Mouse (Mus musculus) megakaryocyte, adult 5-6 weeks (primary cell): ENCODE results near the gene Anxa9. TPM values are rescaled to one million over a fixed set of nuclear protein-coding genes. Genes with fewer than 3 reads are reported as not detected.

ENCODE experiments used
- ATAC-seq: 2 replicates; pipeline ENCODE4 v1.8.0; 2016; ENCODE audit warnings: mild to moderate bottlenecking, inconsistent platforms; ENCODE audit not compliant: poor library complexity, severe bottlenecking
- total RNA-seq, 2 experiments: library from RNA; stranded (forward) in 1 of 2; stranded (reverse) in 1 of 2; fragments of 153-499, 151-499 nt in 1 of 2; fragments of 221-1000, 200-1000 nt in 1 of 2; gene quantifications; 2 replicates each; pipeline versions ENCODE4 v1.2.3 to v1.2.4; 2015 to 2017

Gene Anxa9
- total RNA-seq, 2 experiments from 2014 or later: 1.9 to 3.8 TPM

DNA sequence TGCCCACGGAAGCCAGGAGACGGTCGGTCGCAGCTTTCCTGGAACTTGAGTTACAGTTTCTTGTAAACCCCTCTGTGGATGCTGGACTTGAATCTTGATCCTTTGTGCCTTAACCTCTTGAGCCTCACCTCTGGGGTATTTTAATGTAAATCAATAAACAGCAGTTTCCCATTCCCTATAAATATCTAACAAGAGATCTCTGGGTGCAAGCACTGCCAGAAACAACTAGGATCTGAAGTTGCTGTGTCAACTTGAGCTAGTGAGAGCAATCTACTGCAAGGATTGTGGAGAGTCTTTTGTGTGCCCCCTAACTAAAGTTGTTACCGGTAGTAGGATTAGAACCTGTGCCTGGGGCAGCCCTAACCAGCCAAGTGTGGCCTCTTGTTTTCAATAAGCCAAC, 21.6 kb downstream of the Anxa9 start:
- ATAC-seq: no peak

DNA sequence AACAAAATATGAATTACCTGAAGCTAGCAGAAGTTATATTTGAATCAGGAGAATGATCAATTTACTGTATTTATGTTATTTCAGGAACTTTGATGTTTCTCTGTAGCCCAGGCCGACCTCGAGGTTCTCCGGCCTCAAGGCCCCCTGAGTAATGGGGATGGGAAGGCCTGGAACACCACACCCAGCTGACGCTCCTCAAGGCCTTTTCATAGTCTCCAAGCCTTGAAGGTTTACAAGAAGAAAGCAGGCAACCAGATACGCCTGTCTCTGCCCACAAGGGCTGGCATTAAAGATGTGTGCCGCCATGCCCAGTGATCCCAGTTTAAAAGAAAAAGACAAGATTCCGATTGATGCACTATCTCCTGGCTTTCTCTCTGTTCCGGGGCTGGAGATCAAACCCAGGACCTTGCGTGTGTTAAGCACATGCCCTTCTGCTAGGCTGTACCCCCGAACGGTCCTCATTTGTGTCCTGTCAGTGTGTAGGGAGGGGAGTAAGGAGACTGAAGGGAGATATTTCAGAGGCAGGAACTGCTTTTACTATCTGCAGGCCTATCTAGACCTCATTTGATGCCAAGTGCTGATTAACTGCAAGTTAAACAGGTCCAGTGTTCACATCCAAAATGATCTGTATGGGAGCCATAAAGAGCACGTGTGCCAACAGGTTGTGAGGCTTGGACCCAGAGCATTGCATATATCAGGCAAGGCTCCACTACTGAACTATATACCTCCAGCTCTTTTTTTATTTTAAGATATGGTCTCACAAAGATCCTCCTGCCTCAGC, 22.3 kb downstream of the Anxa9 start:
- no peak for ATAC-seq

DNA sequence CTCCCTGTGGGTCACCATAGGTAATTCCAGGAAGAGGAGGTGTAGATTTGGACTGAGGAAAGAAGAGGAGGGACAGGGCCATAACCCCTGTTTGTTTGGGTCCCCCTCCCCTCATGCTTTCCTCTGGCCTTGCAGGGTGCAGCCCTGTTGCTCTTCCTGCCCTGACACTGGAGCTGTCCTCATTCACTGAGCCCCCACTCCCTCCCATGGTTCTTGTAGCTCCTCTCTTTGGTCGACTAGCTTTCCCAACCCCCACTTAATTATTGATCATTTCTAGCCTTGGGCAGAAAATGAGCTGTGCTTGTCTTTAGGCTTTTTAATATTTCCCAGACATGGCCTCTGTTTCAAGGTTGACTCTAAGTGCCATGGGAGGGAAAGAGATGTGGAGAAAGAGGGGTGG, 22.9 kb downstream of the Anxa9 start:
- no peak for ATAC-seq

DNA sequence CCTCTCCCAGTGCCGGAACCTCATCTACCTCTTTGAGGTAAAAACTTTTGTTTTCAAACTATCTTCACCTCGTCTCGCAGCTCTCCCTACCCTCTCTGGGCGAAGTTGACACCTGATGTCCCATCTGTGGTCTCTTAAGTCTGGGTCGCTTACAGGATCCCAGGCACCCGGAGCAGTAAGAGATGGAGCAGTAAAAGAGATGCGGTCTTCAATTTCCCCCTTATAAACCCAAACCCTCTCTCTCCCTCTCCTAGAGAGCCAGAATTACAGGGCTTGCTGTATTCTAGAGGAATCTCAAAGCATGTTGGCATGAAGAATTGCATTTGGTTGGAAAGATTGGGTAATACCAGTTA, 23.4 kb downstream of the Anxa9 start:
- ATAC-seq: no peak

DNA sequence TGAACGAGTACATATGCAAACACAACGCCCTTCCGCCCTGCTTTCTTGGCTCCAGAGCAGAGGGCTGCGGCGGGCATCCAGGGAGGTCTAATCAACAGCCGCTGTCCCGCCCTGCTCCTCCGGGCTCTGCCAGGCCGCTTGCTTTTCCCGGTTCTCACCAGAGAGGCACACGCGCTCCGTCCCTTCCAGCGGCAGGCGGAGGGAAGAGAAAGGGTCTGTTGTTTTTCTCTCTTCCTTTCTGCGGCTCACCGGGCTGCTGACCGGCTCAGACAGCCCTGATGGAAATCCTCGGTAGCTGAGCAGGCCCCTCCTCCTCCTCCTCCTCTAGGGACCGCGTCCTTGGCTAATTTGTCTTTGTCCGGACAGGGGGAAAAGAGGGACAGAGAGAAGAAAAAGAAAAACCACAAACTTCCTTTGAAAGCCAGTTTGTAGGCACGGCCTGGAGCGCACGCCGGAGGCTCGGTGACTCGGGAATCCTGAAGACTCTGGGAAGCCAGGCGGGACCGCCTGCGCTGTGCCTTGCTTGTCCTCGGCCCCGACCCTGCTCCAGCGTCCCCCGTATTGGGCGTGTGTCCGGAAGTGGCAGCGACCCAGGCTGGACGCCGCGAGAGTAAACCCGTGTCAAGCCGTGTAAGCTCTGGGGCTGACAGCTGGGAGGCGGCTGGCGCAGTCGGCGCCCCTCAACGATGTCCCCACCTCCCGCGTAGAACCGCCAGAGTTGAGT, 23.9 kb downstream of the Anxa9 start:
- ATAC-seq: peak; percentile 39

GRCm38 (mm10) chr3:95282381-95282864, 24.6 kb downstream of the Anxa9 start:
- ATAC-seq: peak; percentile 61

- ATAC-seq: peak; percentile 80
Measured at GRCm38 (mm10) chr3:95281216-95282126, 25.5 kb downstream of the Anxa9 start, which contains the start of the genes Mindy1 and Prune1. Gene Mindy1, plus strand, starts transcription at chr3:95281345. Gene Prune1, minus strand, starts transcription at chr3:95282076.

- no peak for ATAC-seq
Measured at GRCm38 (mm10) chr3:95280747-95281146, 26.2 kb downstream of the Anxa9 start.

GRCm38 (mm10) chr3:95277149-95277551, 29.8 kb downstream of the Anxa9 start:
- ATAC-seq: no peak

- ATAC-seq: no peak
Measured at GRCm38 (mm10) chr3:95276428-95276934, 30.5 kb downstream of the Anxa9 start.

DNA sequence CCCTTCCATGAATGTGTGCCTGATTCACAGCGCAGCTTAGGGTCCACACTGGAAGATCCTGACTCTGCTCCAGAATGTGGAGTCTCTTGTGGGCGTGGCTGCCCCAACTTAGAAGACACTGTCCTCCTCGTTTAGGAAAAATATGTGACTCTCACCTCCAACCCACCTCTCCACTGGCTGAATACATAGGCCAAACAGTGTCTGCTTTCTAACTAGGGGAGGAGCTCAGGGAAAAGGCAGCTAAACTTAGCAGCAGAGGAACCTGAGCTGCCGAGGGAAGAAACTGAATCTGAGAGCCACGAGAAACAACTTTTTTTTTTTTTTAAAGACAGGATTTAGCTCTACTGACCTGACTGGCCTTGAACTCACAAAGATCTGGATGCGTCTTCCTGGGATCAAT, 31.8 kb downstream of the Anxa9 start:
- ATAC-seq: no peak

- ATAC-seq: no peak
Measured at GRCm38 (mm10) chr3:95274453-95274852, 32.5 kb downstream of the Anxa9 start.

GRCm38 (mm10) chr3:95273471-95273870, 33.5 kb downstream of the Anxa9 start:
- ATAC-seq: no peak

DNA sequence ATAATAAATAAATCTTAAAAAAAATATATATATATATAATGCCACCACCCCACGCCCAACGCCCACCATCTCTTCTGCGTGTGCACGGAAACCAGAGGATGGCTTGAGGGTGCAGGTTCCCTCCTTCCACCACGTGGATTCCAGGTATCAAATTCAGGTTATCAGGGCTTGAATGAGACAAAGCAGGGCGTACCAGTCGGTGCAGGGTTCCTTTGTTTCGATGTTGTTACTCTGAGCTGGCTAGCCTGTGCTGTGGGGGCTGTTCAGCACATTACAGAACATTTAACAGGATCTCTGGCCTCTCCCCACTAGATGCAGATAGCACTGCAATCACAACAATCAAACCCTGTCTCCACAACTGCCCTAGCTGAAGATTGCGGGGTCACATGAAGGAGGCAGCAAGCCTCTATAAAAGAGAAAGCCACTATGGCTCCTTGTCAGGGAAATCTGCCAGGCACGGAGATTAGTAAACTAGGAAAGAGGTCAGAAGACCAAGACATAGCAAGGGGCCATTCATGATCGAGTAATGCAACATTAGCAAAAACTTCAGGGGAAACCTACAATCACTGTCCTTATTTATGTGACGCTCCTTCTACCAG, 36.1 kb downstream of the Anxa9 start:
- no peak for ATAC-seq

DNA sequence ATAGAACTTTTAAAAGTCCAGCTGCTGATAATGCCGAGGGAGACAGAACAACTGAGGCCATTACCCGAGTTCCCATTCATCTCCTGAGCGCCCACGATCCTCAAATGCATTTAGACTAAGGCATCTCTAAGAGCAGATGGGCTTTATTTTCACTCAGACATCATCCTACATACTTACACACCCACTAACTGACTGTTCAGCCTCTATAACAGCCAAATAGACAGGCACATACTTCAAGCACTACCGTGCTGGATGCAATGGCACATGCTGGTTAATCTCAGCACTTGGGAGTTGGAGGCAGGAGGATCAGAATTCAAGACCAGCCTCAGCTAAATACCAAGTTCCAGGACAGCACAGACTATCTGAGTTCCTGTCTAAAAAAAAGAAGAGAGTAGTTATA, 37.2 kb downstream of the Anxa9 start:
- no peak for ATAC-seq

DNA sequence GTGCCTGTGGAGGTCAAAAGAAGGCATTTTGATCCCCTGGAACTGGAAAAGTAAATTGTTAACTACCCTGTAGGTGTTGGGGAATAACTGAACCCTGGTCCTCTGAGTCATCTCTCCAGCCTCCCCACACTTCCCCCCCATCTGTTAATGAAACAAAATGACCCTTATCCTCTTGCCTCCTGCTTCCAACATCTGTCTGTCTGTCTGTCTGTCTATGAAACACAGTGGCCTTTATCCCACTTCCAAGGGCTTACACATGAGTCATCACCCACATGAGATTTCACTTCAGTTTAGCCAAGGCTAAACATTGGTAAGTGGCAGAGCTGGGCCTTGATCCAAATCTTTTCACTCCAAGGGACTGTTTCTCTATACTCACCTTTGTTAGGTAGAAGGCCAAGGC, 39.1 kb downstream of the Anxa9 start:
- no peak for ATAC-seq

DNA sequence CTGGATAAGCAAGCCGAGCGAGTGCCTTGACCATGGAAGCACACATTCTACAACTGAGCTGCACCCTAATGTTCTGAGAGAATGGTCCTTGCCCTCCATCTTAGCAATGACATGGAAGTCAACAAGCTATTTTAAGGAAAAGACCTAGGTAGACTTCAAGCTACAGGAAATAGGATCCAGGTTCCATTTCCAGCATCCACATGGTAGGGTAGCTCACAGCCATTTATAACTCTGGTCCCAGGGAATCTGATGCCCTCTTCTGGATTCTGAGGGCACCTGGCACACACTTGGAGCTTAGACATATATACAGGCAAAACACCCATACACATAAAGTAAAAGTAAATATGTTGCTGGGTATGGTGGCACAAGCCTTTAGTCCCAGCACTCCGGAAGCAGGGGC, 40.9 kb downstream of the Anxa9 start:
- no peak for ATAC-seq

DNA sequence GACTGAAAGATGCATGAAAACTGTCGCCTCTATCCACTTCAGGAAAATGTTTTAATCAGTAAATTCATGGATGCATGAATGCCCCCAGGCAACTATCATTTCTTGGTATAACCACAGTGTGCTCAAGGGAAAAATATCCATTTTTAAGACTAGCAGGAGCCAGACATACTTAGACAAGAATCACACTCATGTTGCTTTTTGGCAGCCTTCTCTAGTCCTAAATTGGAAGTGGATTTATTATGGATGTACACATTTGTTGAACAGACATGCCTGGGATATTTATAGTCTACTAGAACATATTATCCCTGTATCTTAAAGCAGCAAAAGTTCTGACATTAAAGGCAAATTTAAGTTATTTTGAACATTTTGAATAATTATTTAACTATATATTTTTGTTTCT, 42.3 kb downstream of the Anxa9 start:
- no peak for ATAC-seq

DNA sequence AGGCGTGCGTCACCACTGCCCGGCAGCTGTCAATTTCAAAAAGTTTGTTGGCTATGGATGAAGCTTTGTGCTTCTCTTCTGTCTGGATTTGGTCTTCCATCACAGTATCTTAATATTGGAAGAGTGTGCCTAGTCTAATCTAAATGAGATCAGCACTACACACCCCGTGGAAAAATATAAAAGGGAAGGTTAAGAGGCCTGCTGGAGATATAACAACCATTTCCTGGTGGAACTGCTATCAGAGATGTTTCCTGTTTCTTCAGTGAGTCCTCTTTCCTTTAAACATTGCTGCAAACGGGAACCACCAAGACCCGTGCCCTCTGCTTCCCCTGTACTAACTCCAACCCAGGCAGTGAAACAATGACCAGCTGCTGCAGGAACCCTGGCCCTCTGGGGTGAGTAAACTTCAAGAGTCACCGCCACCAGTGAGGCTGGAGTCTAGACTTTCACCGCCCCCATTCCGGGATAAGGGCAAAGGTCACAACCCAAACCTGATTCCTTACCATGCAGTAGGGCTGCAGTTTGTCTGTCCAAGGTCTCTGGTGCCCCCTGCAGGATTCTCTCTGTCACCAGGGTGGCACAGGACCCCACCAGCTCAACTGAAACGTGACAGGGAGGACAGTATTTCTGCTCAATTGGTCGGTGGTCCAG, 43.8 kb downstream of the Anxa9 start:
- ATAC-seq: peak; percentile 99

- ATAC-seq: no peak
Measured at GRCm38 (mm10) chr3:95261975-95262374, 45.0 kb downstream of the Anxa9 start.
